Mouse (Mus musculus) liver, adult 2 months (tissue): ENCODE measurements around the gene Hrct1.

Experiments used
- CTCF ChIP-seq: fragments of 200-500 bp; IDR thresholded peaks from 2 replicates; pipeline ENCODE4 v1.5.1; 2011; ENCODE audit warnings: low read depth, low read length, control low read depth
- POLR2A ChIP-seq: fragments of 200-500 bp; IDR thresholded peaks from 2 replicates; pipeline ENCODE4 v1.6.1; 2011; ENCODE audit warnings: low read length, control low read depth; ENCODE audit not compliant: insufficient read depth; ENCODE audit errors: extremely low read depth

- TF ChIP-seq CTCF (no peak), POLR2A (no peak)
Observed at GRCm38 (mm10) chr4:43733186-43733585, 6.2 kb downstream of the Hrct1 start.
